Mouse (Mus musculus) intestine, embryonic 14.5 days (tissue): ENCODE data around the gene Kdelr3. TPM values are rescaled to one million over a fixed set of nuclear protein-coding genes. Genes with fewer than 3 reads are reported as not detected.
A peak's percentile ranks its signal among the peaks of the same experiment; 100 is the strongest.

Experiments used
- ATAC-seq: fragments of 200-750 bp; cut with Nextera tagmentation; replicated peaks from 2 replicates; pipeline ENCODE4 v1.8.0; 2017; ENCODE audit warnings: low read depth, moderate number of reproducible peaks, moderate TSS enrichment, moderate library complexity; ENCODE audit not compliant: low FRiP score, low TSS enrichment
- DNase-seq: peaks from one replicate; pipeline ENCODE4 v3.0.0-alpha.2; 2018; ENCODE audit warnings: low spot score
- H3K27ac ChIP-seq: fragments of 300-500 bp; sonication (generic); 2 replicates; pipeline ENCODE4 v1.5.1; 2014; ENCODE audit warnings: low read depth, mild to moderate bottlenecking, control low read depth
- H3K27me3 ChIP-seq: fragments of 300-500 bp; sonication (generic); replicated peaks from 2 replicates; pipeline ENCODE4 v1.6.1; 2014; ENCODE audit warnings: low read length, control low read depth; ENCODE audit not compliant: control insufficient read depth, insufficient read depth
- H3K36me3 ChIP-seq: fragments of 300-500 bp; sonication (generic); 2 replicates; pipeline ENCODE4 v1.6.1; 2014; ENCODE audit warnings: low read length, control low read depth; ENCODE audit not compliant: control insufficient read depth, insufficient read depth
- H3K4me1 ChIP-seq: fragments of 300-500 bp; sonication (generic); replicated peaks from 2 replicates; pipeline ENCODE4 v1.6.1; 2014; ENCODE audit warnings: low read length, control low read depth, mixed read lengths; ENCODE audit not compliant: control insufficient read depth, insufficient read depth
- H3K4me2 ChIP-seq: fragments of 300-500 bp; sonication (generic); 2 replicates; pipeline ENCODE4 v1.6.1; 2014; ENCODE audit warnings: low read length
- H3K4me3 ChIP-seq: fragments of 300-500 bp; sonication (generic); 2 replicates; pipeline ENCODE4 v1.5.1; 2014; ENCODE audit warnings: low read depth, low read length, control low read depth, mixed read lengths
- H3K9ac ChIP-seq: fragments of 300-500 bp; sonication (generic); 2 replicates; pipeline ENCODE4 v1.6.1; 2014; ENCODE audit warnings: mild to moderate bottlenecking, low read length
- H3K9me3 ChIP-seq: fragments of 300-500 bp; sonication (generic); 2 replicates; pipeline ENCODE4 v1.6.1; 2016; ENCODE audit warnings: low read length, control low read depth; ENCODE audit not compliant: control insufficient read depth
- WGBS: fragments of 180-500 bp; shearing (Covaris S2); extraction: QIAGEN DNeasy Blood & Tissue Kit; methylation state at CpG from one replicate; pipeline ENCODE4 v1.1.7; 2014; 5-methylcytosine and 5-hydroxymethylcytosine counted together
- polyA plus RNA-seq: library from polyadenylated mRNA; unstranded; fragments of >200 nt; fragmentation: Nextera tagmentation; extraction: Ambion mirVana; gene quantifications from 2 replicates; pipeline ENCODE4 v1.2.1, GENCODE M21; 2014

The Kdelr3 gene
- polyA plus RNA-seq, 1 experiment from 2014 or later: 55.0 TPM

DNA sequence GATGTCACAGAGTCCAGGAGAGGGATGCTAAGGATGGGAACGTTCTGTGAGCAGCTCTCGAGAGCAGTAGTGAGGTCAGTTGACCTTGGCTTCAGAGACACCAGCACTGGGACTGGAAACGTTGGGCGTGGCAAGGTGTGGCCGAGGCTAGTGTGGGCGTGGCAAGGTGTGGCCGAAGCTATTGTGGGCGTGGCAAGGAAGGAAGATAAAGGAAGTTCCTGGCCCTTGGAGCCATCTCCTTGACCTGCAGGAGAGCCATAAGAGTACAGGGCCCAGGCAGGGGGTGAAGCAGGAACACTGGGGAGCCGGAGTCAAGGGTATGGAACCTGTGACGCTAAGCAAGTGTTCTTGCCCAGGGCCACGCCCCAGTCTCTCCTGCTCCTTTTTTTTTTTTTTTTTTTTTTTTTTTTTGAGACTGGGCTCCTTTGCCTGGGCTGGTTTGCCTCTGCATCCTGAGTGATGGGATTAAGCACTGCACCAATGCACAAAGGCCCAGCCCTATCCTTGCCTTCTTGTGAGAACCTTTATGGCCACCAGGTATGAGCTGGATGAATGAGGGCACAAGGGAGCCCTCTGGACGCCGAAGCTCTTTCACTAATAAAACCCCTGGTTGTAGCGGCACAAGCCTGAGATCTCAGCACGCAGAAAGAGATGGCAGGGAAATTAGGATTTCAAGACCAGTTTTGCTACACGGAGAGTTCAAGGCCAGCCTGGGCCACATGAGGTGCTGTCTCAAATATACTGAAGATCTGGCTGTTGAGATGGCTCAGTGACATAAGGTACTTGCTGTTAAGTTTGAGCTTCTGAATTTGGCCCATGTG, 3.4 kb downstream of the Kdelr3 start:
- 0 out of 2 replicates have a peak, but pooled peaks cover 6% of the 10 kb centered on the region for H3K4me1 ChIP-seq
- H3K9me3 ChIP-seq: no peaks in the 10 kb centered on the region
- H3K36me3 ChIP-seq: peaks cover 13% of the 10 kb centered on the region; the same call in 1 of the 2 replicates
- H3K9ac ChIP-seq: no peak overlapping the region
- ATAC-seq (no peak), DNase-seq (no peak)
- 44% methylated on average over 15 of the region's 16 CpGs for WGBS
- H3K4me3 ChIP-seq: no peak overlapping the region
- no peak overlapping the region for H3K4me2 ChIP-seq
- H3K27ac ChIP-seq: no peak overlapping the region
- H3K27me3 ChIP-seq: peaks cover 24% of the 10 kb centered on the region

DNA sequence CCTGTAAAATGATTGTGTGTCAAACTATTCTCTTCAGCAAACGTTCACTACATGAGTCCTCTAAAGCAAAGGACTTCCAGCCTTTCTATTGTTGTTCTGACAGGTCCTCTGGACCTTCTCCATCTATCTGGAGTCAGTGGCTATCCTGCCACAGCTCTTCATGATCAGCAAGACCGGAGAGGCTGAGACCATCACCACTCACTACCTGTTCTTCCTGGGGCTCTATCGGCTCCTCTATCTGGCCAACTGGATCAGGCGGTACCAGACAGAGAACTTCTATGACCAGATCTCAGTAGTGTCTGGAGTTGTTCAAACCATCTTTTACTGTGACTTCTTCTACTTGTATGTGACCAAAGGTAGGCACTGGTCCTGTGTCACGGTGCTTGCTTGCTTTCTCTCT, 9.4 kb downstream of the Kdelr3 start:
- H3K9ac ChIP-seq: no peak overlapping the region
- no peaks in the 10 kb centered on the region for H3K9me3 ChIP-seq
- 0 out of 2 replicates have a peak, but pooled peaks have one; percentile 7 for ATAC-seq
- WGBS: 86% methylated on average over 5 of the region's 5 CpGs
- H3K4me3 ChIP-seq: no peak overlapping the region
- H3K27ac ChIP-seq: no peak overlapping the region
- H3K4me2 ChIP-seq: no peak overlapping the region
- DNase-seq: no peak
- no peaks in the 10 kb centered on the region for H3K4me1 ChIP-seq
- H3K27me3 ChIP-seq: no peaks in the 10 kb centered on the region
- H3K36me3 ChIP-seq: peaks cover 62% of the 10 kb centered on the region

DNA sequence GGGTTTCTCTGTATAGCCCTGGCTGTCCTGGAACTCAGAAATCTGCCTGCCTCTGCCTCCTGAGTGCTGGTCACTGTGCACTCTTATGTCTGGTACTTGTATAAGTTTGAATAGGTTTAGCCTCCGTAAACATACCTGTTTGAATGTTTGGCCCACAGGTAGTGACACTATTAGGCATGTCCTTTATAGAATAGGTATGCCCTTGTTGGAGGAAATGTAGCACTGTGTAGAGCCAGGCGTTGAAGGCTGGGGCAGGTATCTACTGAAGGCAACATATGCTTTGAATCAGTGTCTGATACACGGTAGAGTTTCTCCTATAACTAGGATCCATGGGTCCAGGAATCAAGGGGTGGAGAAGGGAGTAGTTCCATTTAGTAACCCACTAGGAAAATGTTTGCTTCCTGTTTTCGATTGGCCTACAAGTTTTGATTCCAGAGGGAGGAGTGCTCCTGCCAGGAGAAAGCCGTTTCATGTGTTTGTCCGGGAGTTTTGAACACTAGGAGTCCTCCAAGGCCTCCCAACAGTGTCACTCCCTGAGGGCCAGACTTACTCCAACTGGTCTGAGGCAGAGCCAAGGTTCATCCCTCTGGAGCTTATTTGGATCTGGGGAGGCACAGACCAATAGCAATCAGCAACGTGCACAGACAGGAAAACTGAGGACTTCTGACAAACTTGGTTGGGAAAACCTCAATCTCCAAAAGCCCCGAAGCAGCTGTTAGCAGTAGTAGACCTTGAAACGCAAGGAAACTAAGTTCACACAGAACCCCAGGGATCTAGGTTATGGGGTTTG, 10.0 kb downstream of the Kdelr3 start:
- H3K27me3 ChIP-seq: no peaks in the 10 kb centered on the region
- DNase-seq: no peak
- H3K36me3 ChIP-seq: peaks cover 68% of the 10 kb centered on the region
- no peaks in the 10 kb centered on the region for H3K9me3 ChIP-seq
- 0 out of 2 replicates have a peak, but pooled peaks have one; percentile 21 for ATAC-seq
- H3K9ac ChIP-seq: no peak overlapping the region
- H3K4me2 ChIP-seq: no peak overlapping the region
- 61% methylated on average over 9 of the region's 9 CpGs for WGBS
- H3K27ac ChIP-seq: no peak overlapping the region
- no peak overlapping the region for H3K4me3 ChIP-seq
- no peaks in the 10 kb centered on the region for H3K4me1 ChIP-seq

DNA sequence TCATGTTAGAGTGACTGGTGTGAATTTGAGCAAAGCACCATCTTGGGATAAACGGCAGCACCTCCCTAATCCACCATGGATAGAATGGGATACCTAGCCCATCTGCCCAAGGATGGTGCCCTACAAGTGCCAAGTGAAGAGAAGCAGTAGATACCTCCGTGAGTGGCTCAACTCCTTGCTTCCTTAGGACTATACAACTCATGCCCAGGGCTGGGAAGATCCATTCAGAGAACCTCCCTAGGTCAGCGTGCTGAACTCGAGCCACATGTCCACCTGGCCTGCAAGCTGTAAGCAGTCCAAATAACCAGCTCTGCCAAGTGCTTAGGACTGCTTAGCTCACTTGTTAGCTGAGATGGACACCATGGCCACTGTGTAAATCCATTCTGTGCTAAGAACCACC, 11.0 kb downstream of the Kdelr3 start:
- no peak overlapping the region for H3K9ac ChIP-seq
- WGBS: 79% methylated on average over 4 of the region's 4 CpGs
- H3K27ac ChIP-seq: no peak overlapping the region
- no peaks in the 10 kb centered on the region for H3K4me1 ChIP-seq
- H3K4me3 ChIP-seq: no peak overlapping the region
- ATAC-seq: no peak
- H3K27me3 ChIP-seq: no peaks in the 10 kb centered on the region
- no peak overlapping the region for H3K4me2 ChIP-seq
- no peaks in the 10 kb centered on the region for H3K9me3 ChIP-seq
- DNase-seq: no peak
- H3K36me3 ChIP-seq: peaks cover 76% of the 10 kb centered on the region

DNA sequence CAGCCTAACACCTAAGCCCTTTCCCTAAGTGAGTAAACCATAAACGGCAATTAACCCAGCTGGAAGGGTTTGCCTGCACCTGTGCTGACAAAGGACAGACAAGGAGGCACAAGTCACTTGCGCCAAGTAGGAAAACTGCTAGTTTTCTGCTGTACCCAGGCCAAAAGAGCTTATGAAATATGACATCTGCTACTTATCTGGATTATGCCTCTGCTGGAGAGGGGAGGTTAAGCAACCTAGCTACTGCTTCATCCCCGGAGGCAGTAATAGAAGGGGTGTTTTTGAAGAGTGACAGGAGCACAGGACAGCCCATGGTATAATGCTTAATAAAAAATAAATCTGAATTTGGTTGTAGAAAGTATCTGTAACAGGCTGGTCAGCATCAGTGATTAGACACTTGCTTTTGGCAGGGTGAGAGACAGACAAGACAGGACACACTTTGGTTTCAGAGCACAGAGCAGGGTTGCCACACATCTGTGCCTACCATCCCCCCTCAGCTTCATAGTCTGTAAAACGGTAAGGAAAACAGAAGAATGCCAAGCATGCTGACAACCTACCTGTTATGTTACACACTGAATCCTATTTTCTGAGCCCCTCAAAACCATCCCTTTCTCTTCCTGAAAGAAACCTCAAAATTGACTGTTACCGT, 11.9 kb downstream of the Kdelr3 start:
- no peaks in the 10 kb centered on the region for H3K9me3 ChIP-seq
- DNase-seq (no peak), ATAC-seq (no peak)
- no peak overlapping the region for H3K4me3 ChIP-seq
- WGBS: 64% methylated on average over 5 of the region's 5 CpGs
- no peaks in the 10 kb centered on the region for H3K4me1 ChIP-seq
- no peak overlapping the region for H3K27ac ChIP-seq
- H3K36me3 ChIP-seq: peaks cover 78% of the 10 kb centered on the region
- H3K27me3 ChIP-seq: no peaks in the 10 kb centered on the region
- no peak overlapping the region for H3K4me2 ChIP-seq
- H3K9ac ChIP-seq: no peak overlapping the region

DNA sequence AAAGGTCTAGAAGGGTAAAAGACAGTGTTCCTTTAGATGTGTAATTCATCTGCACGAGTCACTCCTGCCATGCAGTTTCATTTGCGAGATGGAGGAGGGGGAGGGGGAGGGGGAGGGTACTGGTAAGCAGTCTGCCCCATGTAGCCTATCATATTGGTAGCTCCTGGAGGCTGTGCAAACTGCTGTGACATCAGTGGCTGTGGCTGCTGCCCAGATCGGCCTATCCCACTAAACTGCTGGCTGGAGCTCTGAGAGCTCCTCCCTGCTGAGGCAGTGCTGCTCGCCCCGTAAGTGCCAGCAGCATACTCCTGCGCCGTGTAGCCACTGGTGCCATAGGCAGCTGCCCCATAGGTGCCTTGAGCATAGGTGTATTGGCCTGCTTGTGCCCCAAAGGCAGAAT, 13.7 kb downstream of the Kdelr3 start:
- Histone ChIP-seq H3K9ac (no peak overlapping the region), H3K9me3 (no peaks in the 10 kb centered on the region), H3K4me1 (no peaks in the 10 kb centered on the region), H3K27me3 (no peaks in the 10 kb centered on the region), H3K36me3 (peaks cover 93% of the 10 kb centered on the region), H3K4me2 (no peak overlapping the region), H3K4me3 (no peak overlapping the region), H3K27ac (no peak overlapping the region)
- DNase-seq: no peak
- WGBS: 76% methylated on average over 7 of the region's 7 CpGs
- no peak for ATAC-seq

DNA sequence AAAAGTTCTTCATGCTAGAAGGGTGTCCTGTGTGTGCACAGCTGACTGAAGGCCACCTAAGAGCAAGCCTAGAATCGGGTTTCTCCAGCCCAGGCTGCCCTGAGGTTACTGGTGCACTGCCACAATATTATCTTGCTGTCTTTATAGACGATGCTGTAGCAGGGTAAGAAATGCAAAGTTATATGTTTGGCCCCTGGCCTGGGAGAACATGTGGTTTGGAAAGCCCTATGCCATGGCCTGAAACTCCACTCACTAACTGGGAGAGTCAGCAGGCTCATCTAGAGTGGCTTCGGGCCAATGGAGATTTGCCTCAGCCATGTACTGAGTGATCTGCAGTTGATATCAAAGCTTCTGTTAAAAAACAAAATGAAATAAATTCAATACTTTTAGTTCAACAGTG, 17.6 kb downstream of the Kdelr3 start:
- H3K9ac ChIP-seq: no peak overlapping the region
- H3K4me2 ChIP-seq: no peak overlapping the region
- 90% methylated on average over 3 of the region's 3 CpGs for WGBS
- ATAC-seq: no peak
- no peaks in the 10 kb centered on the region for H3K9me3 ChIP-seq
- no peaks in the 10 kb centered on the region for H3K27me3 ChIP-seq
- DNase-seq: no peak
- H3K4me3 ChIP-seq: no peak overlapping the region
- no peaks in the 10 kb centered on the region for H3K4me1 ChIP-seq
- H3K27ac ChIP-seq: no peak overlapping the region
- H3K36me3 ChIP-seq: peaks cover 100% of the 10 kb centered on the region

DNA sequence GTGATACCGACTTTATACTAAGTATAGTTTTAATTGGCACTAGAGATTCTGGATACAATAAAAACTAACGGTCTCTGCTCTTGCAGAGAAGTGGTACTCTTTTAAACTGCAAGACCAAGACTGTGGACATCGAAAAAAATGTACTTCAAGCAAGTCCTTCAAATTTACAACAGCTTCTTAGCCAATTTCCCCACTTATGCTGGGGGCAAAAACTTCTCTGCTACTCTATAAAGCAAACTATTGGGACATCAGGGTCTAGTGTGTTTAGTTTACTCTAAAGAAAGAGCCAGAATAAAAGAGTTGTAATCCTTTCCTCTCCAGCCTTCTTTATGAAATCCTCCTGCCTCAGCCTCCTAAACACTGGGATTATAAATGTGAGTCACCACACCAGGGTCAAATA, 27.8 kb downstream of the Kdelr3 start:
- Histone ChIP-seq H3K4me2 (peak overlapping the region; percentile 98), H3K4me1 (peaks cover 17% of the 10 kb centered on the region), H3K9ac (no peak overlapping the region), H3K27me3 (no peaks in the 10 kb centered on the region), H3K9me3 (no peaks in the 10 kb centered on the region), H3K4me3 (peak overlapping the region; percentile 98; the same call in 1 of the 2 replicates), H3K36me3 (peaks cover 56% of the 10 kb centered on the region), H3K27ac (no peak overlapping the region)
- no peak for ATAC-seq
- DNase-seq: no peak
- 96% methylated on average over 3 of the region's 3 CpGs for WGBS
